Comparison of ENCODE assay signal across 9 mouse cellular contexts in genomic region chr11:117031249-117031648, GRCm38 (mm10).
DNase-seq lines count a peak whose midpoint lies in the region; ATAC-seq lines count a peak whose summit lies in the region.
"Had no signal": no experiment of that assay in that cellular context is flagged by ENCODE, and none has a peak within 500 bp of the region (broad histone marks: within the 10 kb centered on the region; RNA-seq: fewer than 3 reads in every experiment).

No protein-coding gene starts in this region.

- H3K9me3 ChIP-seq in forebrain, embryonic 16.5 days (ENCODE audit: control insufficient read depth, low read length) = no peaks in the 10 kb centered on the region

- DNase-seq in right cerebral cortex, postnatal 10 days (ENCODE audit: low spot score in 2 of 2) = peak; percentile 54 to 71
- DNase-seq in right cerebral cortex, postnatal 4 days = no peak
- DNase-seq in left cerebral cortex, postnatal 25 days (ENCODE audit: low spot score in 2 of 2) = peak; percentile 52 to 63
- DNase-seq in thymus, postnatal 25 days = no peak
- DNase-seq in lung, postnatal 14 days = no peak
- no peak for DNase-seq in thymus, postnatal 10 days (ENCODE audit: low spot score in 2 of 2)
- DNase-seq: heart, adult 11 months; thymus, adult 2 months had no signal

- ATAC-seq in forebrain, embryonic 16.5 days = 0 out of 2 replicates have a peak, but pooled peaks have one; percentile 21

- H3K27me3 ChIP-seq in forebrain, embryonic 16.5 days (replicated peaks; ENCODE audit: control insufficient read depth, insufficient read depth, low read length) = no peaks in the 10 kb centered on the region

- H3K9ac ChIP-seq in forebrain, embryonic 16.5 days (replicated peaks; ENCODE audit: low read depth, low read length) = no peak overlapping the region

- no peak overlapping the region for H3K4me2 ChIP-seq in forebrain, embryonic 16.5 days (ENCODE audit: low read length)

- intact Hi-C loops in left cerebral cortex, postnatal 25 days (cut with DNase I) = no loop called here

- H3K4me3 ChIP-seq in forebrain, embryonic 16.5 days (replicated peaks; ENCODE audit: low read length) = no peak overlapping the region

- 24% methylated on average over 4 of the region's 4 CpGs for WGBS in forebrain, embryonic 16.5 days

- peak overlapping the region; percentile 1; the same call in 1 of the 2 replicates for H3K27ac ChIP-seq in forebrain, embryonic 16.5 days (ENCODE audit: low read length)

- H3K4me1 ChIP-seq in forebrain, embryonic 16.5 days (replicated peaks; ENCODE audit: control insufficient read depth, insufficient read depth, low read length) = peaks cover 35% of the 10 kb centered on the region

- H3K36me3 ChIP-seq in forebrain, embryonic 16.5 days (ENCODE audit: control insufficient read depth, insufficient read depth) = no peaks in the 10 kb centered on the region

Comparison
In these comparisons a context has a peak if more than half of its experiments do, and no peak if none do; other contexts are left out.
1. DNase-seq: peak in right cerebral cortex, postnatal 10 days (2 of 2) and left cerebral cortex, postnatal 25 days (2 of 2); none in right cerebral cortex, postnatal 4 days (single experiment), thymus, postnatal 25 days (single experiment), lung, postnatal 14 days (single experiment) and thymus, postnatal 10 days (0 of 2).